Mouse (Mus musculus) liver, postnatal 0 days (tissue): ENCODE results near the gene Ubiad1. TPM values are rescaled to one million over a fixed set of nuclear protein-coding genes. Genes with fewer than 3 reads are reported as not detected.

Experiments
- ATAC-seq: fragments of 200-750 bp; cut with Nextera tagmentation; 2 replicates; pipeline ENCODE4 v1.8.0; 2017; ENCODE audit warnings: mild to moderate bottlenecking, moderate library complexity
- DNase-seq: peaks from one replicate; pipeline ENCODE4 v3.0.0-alpha.2; 2016
- H3K27ac ChIP-seq: fragments of 300-500 bp; sonication (generic); 2 replicates; pipeline ENCODE4 v1.5.1; 2014; ENCODE audit warnings: antibody characterized with exemption, moderate library complexity, mild to moderate bottlenecking, low read depth
- H3K27me3 ChIP-seq: fragments of 300-500 bp; sonication (generic); 2 replicates; pipeline ENCODE4 v1.6.1; 2014; ENCODE audit warnings: low read length, control low read depth, mixed read lengths; ENCODE audit not compliant: insufficient read depth
- H3K36me3 ChIP-seq: fragments of 300-500 bp; sonication (generic); replicated peaks from 2 replicates; pipeline ENCODE4 v1.6.1; 2014; ENCODE audit warnings: mild to moderate bottlenecking, control low read depth, low read length, moderate library complexity, mixed read lengths; ENCODE audit not compliant: insufficient read depth
- H3K4me1 ChIP-seq: fragments of 300-500 bp; sonication (generic); 2 replicates; pipeline ENCODE4 v1.6.1; 2014; ENCODE audit warnings: antibody characterized with exemption, mild to moderate bottlenecking, control low read depth; ENCODE audit not compliant: insufficient read depth
- H3K4me2 ChIP-seq: fragments of 300-500 bp; sonication (generic); 2 replicates; pipeline ENCODE4 v1.6.1; 2014; ENCODE audit warnings: low read depth, mild to moderate bottlenecking, low read length, moderate library complexity, mixed read lengths
- H3K4me3 ChIP-seq: fragments of 300-500 bp; sonication (generic); 2 replicates; pipeline ENCODE4 v1.5.1; 2014; ENCODE audit warnings: low read depth, low read length
- H3K9ac ChIP-seq: fragments of 300-500 bp; sonication (generic); replicated peaks from 2 replicates; pipeline ENCODE4 v1.6.1; 2014; ENCODE audit warnings: mild to moderate bottlenecking, moderate library complexity
- H3K9me3 ChIP-seq: fragments of 300-500 bp; sonication (generic); 2 replicates; pipeline ENCODE4 v1.6.1; 2016; ENCODE audit warnings: mild to moderate bottlenecking, control low read depth, low read length, mixed read lengths
- CTCF ChIP-seq: sonication (generic); IDR thresholded peaks from 2 replicates; pipeline ENCODE4 v1.5.1; 2016; ENCODE audit warnings: antibody characterized with exemption, low read depth
- EP300 ChIP-seq: IDR thresholded peaks from 2 replicates; pipeline ENCODE4 v1.6.1; 2016; ENCODE audit warnings: antibody characterized with exemption, low read depth, mild to moderate bottlenecking
- WGBS: fragments of 180-500 bp; shearing (Covaris S2); extraction: QIAGEN DNeasy Blood & Tissue Kit; methylation state at CpG from one replicate; pipeline ENCODE4 v1.1.7; 2014; ENCODE audit not compliant: insufficient replicate concordance; 5-methylcytosine and 5-hydroxymethylcytosine counted together
- polyA plus RNA-seq: library from polyadenylated mRNA; unstranded; fragments of >200 nt; fragmentation: Nextera tagmentation; extraction: Ambion mirVana; gene quantifications from 2 replicates; pipeline ENCODE4 v1.2.1, GENCODE M21; 2015

Gene Ubiad1
- polyA plus RNA-seq, 1 experiment from 2014 or later: 10.2 TPM

GRCm38 (mm10) chr4:148466511-148467079, 22.0 kb upstream of the Ubiad1 start:
- Histone ChIP-seq H3K9ac (no peak overlapping the region), H3K4me1 (no peaks in the 10 kb centered on the region), H3K4me2 (no peak overlapping the region), H3K27me3 (no peaks in the 10 kb centered on the region), H3K4me3 (no peak overlapping the region), H3K36me3 (peaks cover 88% of the 10 kb centered on the region), H3K27ac (no peak overlapping the region), H3K9me3 (no peaks in the 10 kb centered on the region)
- DNase-seq (no peak), ATAC-seq (peak; percentile 16; the same call in 1 of the 2 replicates)
- WGBS: 81% methylated on average over 5 of the region's 5 CpGs
- TF ChIP-seq CTCF: no peak
- no peak for TF ChIP-seq EP300

DNA sequence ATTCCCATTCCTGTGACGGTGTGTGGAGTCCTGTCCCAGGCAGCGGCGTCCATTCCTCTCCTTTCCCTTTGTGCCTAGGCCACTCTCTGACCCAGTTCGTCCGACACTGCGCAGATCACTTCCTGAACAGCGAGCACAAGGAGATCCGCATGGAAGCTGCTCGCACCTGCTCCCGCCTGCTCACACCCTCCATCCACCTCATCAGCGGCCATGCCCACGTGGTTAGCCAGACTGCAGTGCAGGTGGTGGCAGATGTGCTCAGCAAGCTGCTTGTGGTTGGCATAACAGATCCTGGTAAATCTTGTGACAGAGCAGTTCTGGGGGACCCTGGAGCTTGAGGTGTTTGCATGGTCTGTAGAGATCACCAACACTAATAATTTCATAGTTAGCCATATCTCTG, 20.3 kb upstream of the Ubiad1 start:
- no peaks in the 10 kb centered on the region for H3K27me3 ChIP-seq
- ATAC-seq: no peak
- no peak overlapping the region for H3K4me3 ChIP-seq
- TF ChIP-seq CTCF: no peak
- no peak for TF ChIP-seq EP300
- 89% methylated on average over 12 of the region's 12 CpGs for WGBS
- no peaks in the 10 kb centered on the region for H3K4me1 ChIP-seq
- no peak overlapping the region for H3K9ac ChIP-seq
- no peak overlapping the region for H3K27ac ChIP-seq
- DNase-seq: no peak
- peaks cover 80% of the 10 kb centered on the region for H3K36me3 ChIP-seq
- no peaks in the 10 kb centered on the region for H3K9me3 ChIP-seq
- no peak overlapping the region for H3K4me2 ChIP-seq

GRCm38 (mm10) chr4:148464301-148464700, 19.7 kb upstream of the Ubiad1 start:
- no peaks in the 10 kb centered on the region for H3K9me3 ChIP-seq
- 89% methylated on average over 12 of the region's 12 CpGs for WGBS
- no peak overlapping the region for H3K9ac ChIP-seq
- H3K4me1 ChIP-seq: no peaks in the 10 kb centered on the region
- no peak for TF ChIP-seq CTCF
- TF ChIP-seq EP300: no peak
- H3K4me2 ChIP-seq: no peak overlapping the region
- peaks cover 80% of the 10 kb centered on the region for H3K36me3 ChIP-seq
- no peak overlapping the region for H3K27ac ChIP-seq
- no peaks in the 10 kb centered on the region for H3K27me3 ChIP-seq
- DNase-seq (no peak), ATAC-seq (no peak)
- H3K4me3 ChIP-seq: no peak overlapping the region

DNA sequence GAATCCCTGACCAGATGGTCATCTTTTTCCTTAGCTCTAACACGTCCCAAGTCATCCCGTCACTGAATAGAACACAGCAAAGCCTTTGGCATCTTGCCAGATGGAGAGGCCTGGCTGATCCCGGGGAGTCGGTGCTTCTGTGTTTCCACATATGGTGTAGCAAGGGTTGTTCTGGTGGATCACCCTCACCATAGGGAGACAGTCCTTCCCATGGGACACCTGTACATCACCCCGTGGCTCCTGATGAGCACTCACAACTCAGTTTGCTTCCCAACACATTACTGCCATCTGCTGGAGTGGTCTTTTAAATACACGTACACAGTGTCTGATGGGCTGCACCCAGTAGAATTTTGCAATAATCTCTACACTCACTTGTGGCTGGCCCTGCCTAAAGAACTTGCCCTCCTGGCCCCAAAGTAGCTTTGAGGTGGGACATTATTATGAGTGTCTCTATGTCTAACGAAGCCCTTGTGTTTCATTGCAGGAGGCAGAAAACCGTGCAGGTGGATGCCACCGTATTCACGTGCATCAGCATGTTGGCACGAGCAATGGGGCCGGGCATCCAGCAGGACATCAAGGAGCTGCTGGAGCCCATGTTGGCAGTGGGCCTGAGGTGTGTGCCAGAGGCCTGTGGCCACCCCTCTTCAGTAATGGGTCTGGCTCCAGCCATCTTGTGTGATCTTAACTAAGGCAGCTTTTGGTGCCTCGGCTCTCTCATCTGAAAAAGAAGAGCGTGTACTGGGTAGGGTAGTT, 18.8 kb upstream of the Ubiad1 start:
- no peak for DNase-seq
- Histone ChIP-seq H3K27ac (no peak overlapping the region), H3K9me3 (no peaks in the 10 kb centered on the region), H3K36me3 (peaks cover 79% of the 10 kb centered on the region), H3K4me3 (no peak overlapping the region), H3K4me1 (no peaks in the 10 kb centered on the region), H3K4me2 (no peak overlapping the region), H3K27me3 (no peaks in the 10 kb centered on the region), H3K9ac (no peak overlapping the region)
- 74% methylated on average over 14 of the region's 14 CpGs for whole genome bisulfite sequencing
- peak; percentile 65 for ATAC-seq
- TF ChIP-seq CTCF (peak; percentile 60), EP300 (no peak)

DNA sequence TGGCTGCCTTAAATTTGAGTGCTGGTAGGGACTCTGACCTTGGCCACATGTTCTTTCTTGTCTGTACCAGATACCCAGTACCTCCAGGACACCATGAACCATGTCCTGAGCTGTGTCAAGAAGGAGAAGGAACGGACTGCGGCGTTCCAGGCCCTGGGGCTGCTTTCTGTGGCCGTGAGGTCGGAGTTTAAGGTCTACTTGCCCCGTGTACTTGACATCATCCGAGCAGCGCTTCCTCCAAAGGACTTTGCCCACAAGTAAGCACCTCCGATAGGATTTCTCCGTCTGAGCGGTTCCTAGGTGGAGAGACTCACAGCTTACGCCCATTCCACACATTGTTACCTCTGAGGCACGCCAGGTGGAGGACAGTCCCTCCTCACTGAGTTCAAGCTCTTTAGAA, 18.1 kb upstream of the Ubiad1 start:
- no peaks in the 10 kb centered on the region for H3K9me3 ChIP-seq
- TF ChIP-seq CTCF (no peak), EP300 (no peak)
- no peaks in the 10 kb centered on the region for H3K4me1 ChIP-seq
- no peak overlapping the region for H3K4me3 ChIP-seq
- H3K27ac ChIP-seq: no peak overlapping the region
- H3K27me3 ChIP-seq: no peaks in the 10 kb centered on the region
- ATAC-seq (no peak), DNase-seq (no peak)
- H3K36me3 ChIP-seq: peaks cover 78% of the 10 kb centered on the region
- no peak overlapping the region for H3K4me2 ChIP-seq
- WGBS: 89% methylated on average over 13 of the region's 13 CpGs
- H3K9ac ChIP-seq: no peak overlapping the region

DNA sequence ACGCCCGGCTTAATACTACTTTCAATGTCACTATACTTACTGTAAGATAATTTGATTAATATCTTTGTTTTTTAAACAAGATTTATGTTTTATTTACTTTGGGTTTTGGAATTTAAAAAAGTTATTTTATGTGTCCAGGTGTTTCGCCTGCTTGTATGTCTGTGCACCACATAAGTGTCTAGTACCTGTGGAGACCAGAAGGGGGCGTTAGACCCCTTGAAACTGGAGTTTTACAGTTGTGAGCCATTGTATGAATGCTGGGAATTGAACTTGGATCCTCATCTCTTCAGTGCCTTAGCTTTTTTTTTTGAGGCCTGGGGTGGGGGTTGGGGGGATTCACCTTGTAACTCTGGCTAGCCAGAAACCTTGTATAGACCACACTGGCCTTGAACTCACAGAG, 17.2 kb upstream of the Ubiad1 start:
- no peaks in the 10 kb centered on the region for H3K27me3 ChIP-seq
- no peak overlapping the region for H3K27ac ChIP-seq
- 79% methylated on average over 4 of the region's 4 CpGs for WGBS
- H3K9ac ChIP-seq: no peak overlapping the region
- H3K9me3 ChIP-seq: no peaks in the 10 kb centered on the region
- no peaks in the 10 kb centered on the region for H3K4me1 ChIP-seq
- no peak for DNase-seq
- no peak overlapping the region for H3K4me2 ChIP-seq
- H3K4me3 ChIP-seq: no peak overlapping the region
- TF ChIP-seq CTCF (peak; percentile 25; the same call in 1 of the 2 replicates), EP300 (no peak)
- ATAC-seq: no peak
- peaks cover 81% of the 10 kb centered on the region for H3K36me3 ChIP-seq
